Mouse (Mus musculus): ENCODE results near the gene Acat3.

- no peak for TF ChIP-seq CTCF (IDR thresholded peaks at IDR 0.05; ENCODE audit: low read depth)
- no peak for TF ChIP-seq EP300 (IDR thresholded peaks at IDR 0.05; ENCODE audit: low read depth)
These were observed 43.6 kb upstream of the Acat3 start for GRCm38 (mm10) chr17:12983988-12984387.
